Mouse (Mus musculus) lung, embryonic 14.5 days (tissue): ENCODE measurements at regions not wholly inside any gene's neighbourhood (a gene's known extent, or its start where the extent isn't known, plus 50 kb on each side); places are given as distances from the start of the nearest gene placed in this dataset.
A peak's percentile ranks its signal among the peaks of the same experiment; 100 is the strongest.

Experiments used
- ATAC-seq: fragments of 200-750 bp; cut with Nextera tagmentation; 2 replicates; pipeline ENCODE4 v1.8.0; 2017; ENCODE audit warnings: mild to moderate bottlenecking, moderate TSS enrichment, moderate library complexity; ENCODE audit not compliant: insufficient read depth
- DNase-seq: peaks from one replicate; pipeline ENCODE4 v3.0.0-alpha.2; 2015
- H3K27ac ChIP-seq: fragments of 300-500 bp; sonication (generic); 2 replicates; pipeline ENCODE4 v1.5.1; 2014; ENCODE audit warnings: low read depth, mild to moderate bottlenecking, moderate library complexity
- H3K27me3 ChIP-seq: fragments of 300-500 bp; sonication (generic); 2 replicates; pipeline ENCODE4 v1.6.1; 2014; ENCODE audit warnings: low read length, control low read depth; ENCODE audit not compliant: insufficient read depth
- H3K36me3 ChIP-seq: fragments of 300-500 bp; sonication (generic); 2 replicates; pipeline ENCODE4 v1.6.1; 2014; ENCODE audit warnings: control low read depth; ENCODE audit not compliant: insufficient read depth
- H3K4me1 ChIP-seq: fragments of 300-500 bp; sonication (generic); 2 replicates; pipeline ENCODE4 v1.6.1; 2014; ENCODE audit warnings: antibody characterized with exemption, control low read depth; ENCODE audit not compliant: insufficient read depth
- H3K4me2 ChIP-seq: fragments of 300-500 bp; sonication (generic); 2 replicates; pipeline ENCODE4 v1.6.1; 2014; ENCODE audit warnings: mild to moderate bottlenecking
- H3K4me3 ChIP-seq: fragments of 300-500 bp; sonication (generic); 2 replicates; pipeline ENCODE4 v1.5.1; 2014; ENCODE audit warnings: low read depth, low read length
- H3K9ac ChIP-seq: fragments of 300-500 bp; sonication (generic); 2 replicates; pipeline ENCODE4 v1.6.1; 2014
- H3K9me3 ChIP-seq: fragments of 300-500 bp; sonication (generic); 2 replicates; pipeline ENCODE4 v1.6.1; 2016; ENCODE audit warnings: low read depth, low read length, control low read depth
- CTCF ChIP-seq: IDR thresholded peaks from 2 replicates; pipeline ENCODE4 v1.5.1; 2016; ENCODE audit warnings: antibody characterized with exemption, low read depth
- WGBS: fragments of 180-500 bp; shearing (Covaris S2); extraction: QIAGEN DNeasy Blood & Tissue Kit; methylation state at CpG from one replicate; pipeline ENCODE4 v1.1.7; 2014; 5-methylcytosine and 5-hydroxymethylcytosine counted together

GRCm38 (mm10) chr9:71420064-71420463, 65.7 kb downstream of the Polr2m start:
- no peak overlapping the region for H3K4me3 ChIP-seq
- H3K27me3 ChIP-seq = no peaks in the 10 kb centered on the region
- no peak overlapping the region for H3K9ac ChIP-seq
- no peak overlapping the region for H3K4me2 ChIP-seq
- no peaks in the 10 kb centered on the region for H3K36me3 ChIP-seq
- 56% methylated on average over 5 of the region's 5 CpGs for WGBS
- H3K27ac ChIP-seq = no peak overlapping the region
- ATAC-seq (no peak), DNase-seq (no peak)
- no peaks in the 10 kb centered on the region for H3K4me1 ChIP-seq
- no peaks in the 10 kb centered on the region for H3K9me3 ChIP-seq
- TF ChIP-seq CTCF = no peak

- TF ChIP-seq CTCF = no peak
Observed at GRCm38 (mm10) chr9:71418531-71418930, 67.2 kb downstream of the Polr2m start.

GRCm38 (mm10) chr9:71417248-71417647, 68.5 kb downstream of the Polr2m start:
- TF ChIP-seq CTCF = no peak
- H3K27ac ChIP-seq = no peak overlapping the region

More at GRCm38 (mm10) chr9:71418531-71418930, 67.2 kb downstream of the Polr2m start:
- ATAC-seq (no peak), DNase-seq (no peak)
- Histone ChIP-seq H3K9me3 (no peaks in the 10 kb centered on the region), H3K27ac (no peak overlapping the region), H3K4me3 (no peak overlapping the region), H3K27me3 (no peaks in the 10 kb centered on the region), H3K4me1 (no peaks in the 10 kb centered on the region), H3K36me3 (no peaks in the 10 kb centered on the region), H3K9ac (no peak overlapping the region), H3K4me2 (no peak overlapping the region)
- 82% methylated on average over 4 of the region's 4 CpGs for WGBS

GRCm38 (mm10) chr9:71411171-71411570, 74.6 kb downstream of the Polr2m start:
- no peak for ATAC-seq
- DNase-seq = no peak
- H3K4me1 ChIP-seq = no peaks in the 10 kb centered on the region
- 68% methylated on average over 1 of the region's 1 CpGs for WGBS
- H3K27me3 ChIP-seq = no peaks in the 10 kb centered on the region
- no peaks in the 10 kb centered on the region for H3K36me3 ChIP-seq
- TF ChIP-seq CTCF = no peak
- H3K27ac ChIP-seq = no peak overlapping the region
- no peak overlapping the region for H3K9ac ChIP-seq
- no peak overlapping the region for H3K4me3 ChIP-seq
- no peaks in the 10 kb centered on the region for H3K9me3 ChIP-seq
- no peak overlapping the region for H3K4me2 ChIP-seq

More at GRCm38 (mm10) chr9:71417248-71417647, 68.5 kb downstream of the Polr2m start:
- H3K36me3 ChIP-seq = no peaks in the 10 kb centered on the region
- no peak overlapping the region for H3K4me2 ChIP-seq
- WGBS = 59% methylated on average over 4 of the region's 4 CpGs
- DNase-seq (no peak), ATAC-seq (no peak)
- H3K27me3 ChIP-seq = no peaks in the 10 kb centered on the region
- H3K4me1 ChIP-seq = no peaks in the 10 kb centered on the region
- no peak overlapping the region for H3K9ac ChIP-seq
- no peaks in the 10 kb centered on the region for H3K9me3 ChIP-seq
- no peak overlapping the region for H3K4me3 ChIP-seq

GRCm38 (mm10) chr9:71409925-71410324, 75.8 kb downstream of the Polr2m start:
- H3K9ac ChIP-seq = no peak overlapping the region
- no peaks in the 10 kb centered on the region for H3K9me3 ChIP-seq
- no peak overlapping the region for H3K4me3 ChIP-seq
- WGBS = 83% methylated on average over 1 of the region's 1 CpGs
- no peaks in the 10 kb centered on the region for H3K36me3 ChIP-seq
- no peak for ATAC-seq
- H3K4me2 ChIP-seq = no peak overlapping the region
- TF ChIP-seq CTCF = peak; percentile 23; the same call in 1 of the 2 replicates
- no peaks in the 10 kb centered on the region for H3K27me3 ChIP-seq
- H3K4me1 ChIP-seq = no peaks in the 10 kb centered on the region
- DNase-seq = no peak
- H3K27ac ChIP-seq = no peak overlapping the region

- Histone ChIP-seq H3K4me2 (no peak overlapping the region), H3K4me3 (no peak overlapping the region), H3K27ac (no peak overlapping the region), H3K36me3 (no peaks in the 10 kb centered on the region), H3K9ac (no peak overlapping the region), H3K4me1 (no peaks in the 10 kb centered on the region), H3K9me3 (no peaks in the 10 kb centered on the region), H3K27me3 (no peaks in the 10 kb centered on the region)
- DNase-seq (no peak), ATAC-seq (no peak)
- 66% methylated on average over 5 of the region's 5 CpGs for WGBS
- TF ChIP-seq CTCF = no peak
Observed at GRCm38 (mm10) chr9:71408946-71409345, 76.8 kb downstream of the Polr2m start.

GRCm38 (mm10) chr9:71404396-71405135, 81.2 kb downstream of the Polr2m start:
- H3K4me1 ChIP-seq = no peaks in the 10 kb centered on the region
- H3K9me3 ChIP-seq = no peaks in the 10 kb centered on the region
- WGBS = 73% methylated on average over 8 of the region's 8 CpGs
- no peak for TF ChIP-seq CTCF
- DNase-seq (no peak), ATAC-seq (no peak)
- H3K9ac ChIP-seq = no peak overlapping the region
- H3K27me3 ChIP-seq = no peaks in the 10 kb centered on the region
- H3K4me3 ChIP-seq = no peak overlapping the region
- no peaks in the 10 kb centered on the region for H3K36me3 ChIP-seq
- no peak overlapping the region for H3K27ac ChIP-seq
- no peak overlapping the region for H3K4me2 ChIP-seq
